Mouse (Mus musculus): ENCODE measurements around the gene Nipal1.

The Nipal1 gene

GRCm38 (mm10) chr5:72647418-72647907 lies at the start of gene Nipal1:
TSS of gene Nipal1 (plus strand) at chr5:72647795.
- DNase-seq: no peak

GRCm38 (mm10) chr5:72601006-72601405 lies 46.6 kb upstream of the Nipal1 start:
- no peak for DNase-seq

- DNase-seq: no peak
These were observed 44.5 kb upstream of the Nipal1 start for GRCm38 (mm10) chr5:72603138-72603537.

GRCm38 (mm10) chr5:72617413-72617812 lies 30.2 kb upstream of the Nipal1 start:
- DNase-seq: no peak

- DNase-seq: no peak
These were observed 26.6 kb upstream of the Nipal1 start for GRCm38 (mm10) chr5:72621022-72621421.

- no peak for DNase-seq
These were observed 17.6 kb upstream of the Nipal1 start for GRCm38 (mm10) chr5:72630026-72630425.

GRCm38 (mm10) chr5:72634791-72635271 lies 12.8 kb upstream of the Nipal1 start:
- no peak for DNase-seq

GRCm38 (mm10) chr5:72636122-72636521 lies 11.5 kb upstream of the Nipal1 start:
- no peak for DNase-seq

GRCm38 (mm10) chr5:72636576-72636975 lies 11.0 kb upstream of the Nipal1 start:
- DNase-seq: no peak

GRCm38 (mm10) chr5:72640072-72640471 lies 7.5 kb upstream of the Nipal1 start:
- DNase-seq: no peak

GRCm38 (mm10) chr5:72643655-72644054 lies 3.9 kb upstream of the Nipal1 start:
- no peak for DNase-seq

GRCm38 (mm10) chr5:72644175-72644574 lies 3.4 kb upstream of the Nipal1 start, which contains the start of gene Cnga1:
TSS of gene Cnga1 (minus strand) at chr5:72644275.
- DNase-seq: no peak

GRCm38 (mm10) chr5:72646131-72646530 lies 1.5 kb upstream of the Nipal1 start:
- no peak for DNase-seq

GRCm38 (mm10) chr5:72646996-72647395 lies 599 bp upstream of the Nipal1 start:
- DNase-seq: no peak

- DNase-seq: no peak
These were observed 482 bp downstream of the Nipal1 start for GRCm38 (mm10) chr5:72647958-72648595.

- DNase-seq: no peak
These were observed 1.6 kb downstream of the Nipal1 start for GRCm38 (mm10) chr5:72648987-72649735.

GRCm38 (mm10) chr5:72653068-72653674 lies 5.6 kb downstream of the Nipal1 start:
- no peak for DNase-seq

GRCm38 (mm10) chr5:72656270-72656791 lies 8.7 kb downstream of the Nipal1 start:
- no peak for DNase-seq

GRCm38 (mm10) chr5:72658375-72658774 lies 10.8 kb downstream of the Nipal1 start:
- no peak for DNase-seq

GRCm38 (mm10) chr5:72661051-72661781 lies 13.6 kb downstream of the Nipal1 start:
- no peak for DNase-seq

- DNase-seq: no peak
These were observed 16.5 kb downstream of the Nipal1 start for GRCm38 (mm10) chr5:72664126-72664525.

- no peak for DNase-seq
These were observed 17.3 kb downstream of the Nipal1 start for GRCm38 (mm10) chr5:72664854-72665253.

- no peak for DNase-seq
These were observed 17.7 kb downstream of the Nipal1 start for GRCm38 (mm10) chr5:72665281-72665680.
